Mouse (Mus musculus) ES-Bruce4 (cell line): ENCODE data around the gene Agfg2. TPM values are rescaled to one million over a fixed set of nuclear protein-coding genes. Genes with fewer than 3 reads are reported as not detected.
A peak's percentile ranks its signal among the peaks of the same experiment; 100 is the strongest.

ENCODE experiments used
- H3K27ac ChIP-seq: 2 replicates; pipeline ENCODE4 v1.5.1; 2012; ENCODE audit warnings: low read length, inconsistent platforms; ENCODE audit not compliant: insufficient read depth
- H3K27me3 ChIP-seq: 2 replicates; pipeline ENCODE4 v1.6.1; 2012; ENCODE audit warnings: mild to moderate bottlenecking, low read length, inconsistent platforms; ENCODE audit not compliant: control insufficient read depth, poor library complexity, insufficient read depth, severe bottlenecking
- H3K36me3 ChIP-seq: 2 replicates; pipeline ENCODE4 v1.6.1; 2012; ENCODE audit warnings: inconsistent platforms, mild to moderate bottlenecking, low read length, moderate library complexity; ENCODE audit not compliant: control insufficient read depth, poor library complexity, insufficient read depth, severe bottlenecking
- H3K4me1 ChIP-seq: one replicate; pipeline ENCODE4 v1.8.1; 2011; ENCODE audit warnings: low read length; ENCODE audit not compliant: control insufficient read depth, insufficient read depth
- H3K4me3 ChIP-seq: 2 replicates; pipeline ENCODE4 v1.5.1; 2011; ENCODE audit warnings: low read depth, mild to moderate bottlenecking, low read length
- H3K9ac ChIP-seq: 2 replicates; pipeline ENCODE4 v1.6.1; 2012; ENCODE audit warnings: low read depth, mild to moderate bottlenecking, inconsistent platforms; ENCODE audit not compliant: poor library complexity, severe bottlenecking
- H3K9me3 ChIP-seq: replicated peaks from 2 replicates; pipeline ENCODE4 v1.6.1; 2012; ENCODE audit warnings: mild to moderate bottlenecking, low read length, inconsistent platforms; ENCODE audit not compliant: control insufficient read depth, poor library complexity, insufficient read depth, severe bottlenecking
- CTCF ChIP-seq: IDR thresholded peaks from one replicate; pipeline ENCODE4 v1.8.1; 2011; ENCODE audit warnings: low read depth, low read length
- EP300 ChIP-seq: IDR thresholded peaks from 2 replicates; pipeline ENCODE4 v1.6.1; 2011; ENCODE audit warnings: low read depth, low read length; ENCODE audit not compliant: insufficient read depth
- POLR2A ChIP-seq: IDR thresholded peaks from one replicate; pipeline ENCODE4 v1.8.1; 2011; ENCODE audit warnings: low read length; ENCODE audit not compliant: insufficient read depth
- polyA plus RNA-seq: library from polyadenylated mRNA; stranded (reverse); fragments of >200 nt; gene quantifications from 2 replicates; pipeline ENCODE4 v1.2.4, GENCODE M21; 2011; ENCODE audit warnings: low read depth; ENCODE audit not compliant: missing spikeins, insufficient read depth, insufficient read length

The Agfg2 gene
- polyA plus RNA-seq, 1 experiment: 14.8 TPM

- TF ChIP-seq POLR2A: no peak
- no peak for TF ChIP-seq EP300
- no peak for TF ChIP-seq CTCF
- Histone ChIP-seq H3K4me1 (no peaks in the 10 kb centered on the region), H3K27ac (no peak overlapping the region), H3K27me3 (no peaks in the 10 kb centered on the region), H3K4me3 (peak overlapping the region; percentile 41), H3K9ac (peak overlapping the region; percentile 35), H3K36me3 (peaks cover 1% of the 10 kb centered on the region; the same call in 1 of the 2 replicates), H3K9me3 (no peaks in the 10 kb centered on the region)
Measured at GRCm38 (mm10) chr5:137645091-137645651, 39.4 kb downstream of the Agfg2 start.

- peaks cover 5% of the 10 kb centered on the region; the same call in 1 of the 2 replicates for H3K36me3 ChIP-seq
- TF ChIP-seq CTCF: no peak
- no peak for TF ChIP-seq EP300
- TF ChIP-seq POLR2A: no peak
- no peak overlapping the region for H3K27ac ChIP-seq
- H3K4me1 ChIP-seq: no peaks in the 10 kb centered on the region
- H3K4me3 ChIP-seq: peak overlapping the region; percentile 41
- H3K9me3 ChIP-seq: no peaks in the 10 kb centered on the region
- no peaks in the 10 kb centered on the region for H3K27me3 ChIP-seq
- H3K9ac ChIP-seq: peak overlapping the region; percentile 35
Measured at GRCm38 (mm10) chr5:137644484-137644883, 40.0 kb downstream of the Agfg2 start.

GRCm38 (mm10) chr5:137642886-137643285 lies 41.6 kb downstream of the Agfg2 start:
- Histone ChIP-seq H3K4me3 (no peak overlapping the region), H3K27ac (no peak overlapping the region), H3K9ac (no peak overlapping the region), H3K27me3 (no peaks in the 10 kb centered on the region), H3K36me3 (peaks cover 17% of the 10 kb centered on the region), H3K4me1 (no peaks in the 10 kb centered on the region), H3K9me3 (no peaks in the 10 kb centered on the region)
- no peak for TF ChIP-seq POLR2A
- TF ChIP-seq EP300: no peak
- TF ChIP-seq CTCF: no peak

- no peak for TF ChIP-seq POLR2A
- TF ChIP-seq CTCF: peak; percentile 71
- peaks cover 30% of the 10 kb centered on the region for H3K36me3 ChIP-seq
- H3K9me3 ChIP-seq: no peaks in the 10 kb centered on the region
- H3K4me3 ChIP-seq: 0 out of 2 replicates have a peak within 1 kb of the TSS, but pooled peaks have one; percentile 14
- no peak within 1 kb of the TSS for H3K9ac ChIP-seq
- H3K4me1 ChIP-seq: peaks cover 3% of the 10 kb centered on the region
- H3K27me3 ChIP-seq: no peaks in the 10 kb centered on the region
- no peak within 1 kb of the TSS for H3K27ac ChIP-seq
Measured at GRCm38 (mm10) chr5:137641054-137641453, 43.5 kb downstream of the Agfg2 start, which contains the start of gene Sap25. Gene Sap25 (plus strand): TSS chr5:137641334.

- Histone ChIP-seq H3K4me1 (peaks cover 3% of the 10 kb centered on the region), H3K4me3 (no peak overlapping the region), H3K36me3 (peaks cover 38% of the 10 kb centered on the region), H3K27me3 (no peaks in the 10 kb centered on the region), H3K27ac (no peak overlapping the region), H3K9ac (no peak overlapping the region), H3K9me3 (no peaks in the 10 kb centered on the region)
- no peak for TF ChIP-seq CTCF
- TF ChIP-seq POLR2A: no peak
- TF ChIP-seq EP300: no peak
Measured at GRCm38 (mm10) chr5:137639472-137639871, 45.1 kb downstream of the Agfg2 start.

GRCm38 (mm10) chr5:137633397-137634084 lies 51.0 kb downstream of the Agfg2 start:
- Histone ChIP-seq H3K4me1 (peaks cover 3% of the 10 kb centered on the region), H3K36me3 (peaks cover 28% of the 10 kb centered on the region), H3K4me3 (no peak overlapping the region), H3K9ac (peak overlapping the region; percentile 13; the same call in 1 of the 2 replicates), H3K27ac (peak overlapping the region; percentile 96), H3K27me3 (no peaks in the 10 kb centered on the region), H3K9me3 (no peaks in the 10 kb centered on the region)
- TF ChIP-seq POLR2A: no peak
- TF ChIP-seq EP300: 0 out of 2 replicates have a peak, but pooled peaks have one; percentile 18
- TF ChIP-seq CTCF: no peak
